Mouse (Mus musculus) embryonic facial prominence, embryonic 13.5 days (tissue): ENCODE measurements around the gene Hps4. TPM values are rescaled to one million over a fixed set of nuclear protein-coding genes. Genes with fewer than 3 reads are reported as not detected.

ENCODE experiments used
- ATAC-seq: fragments of 200-750 bp; cut with Nextera tagmentation; 2 replicates; pipeline ENCODE4 v1.8.0; 2017; ENCODE audit warnings: low read depth; ENCODE audit not compliant: insufficient number of reproducible peaks, insufficient read depth, low FRiP score, low TSS enrichment
- H3K27ac ChIP-seq: fragments of 300-500 bp; sonication (generic); 2 replicates; pipeline ENCODE4 v1.5.1; 2015; ENCODE audit warnings: moderate library complexity, mild to moderate bottlenecking, inconsistent platforms
- H3K27me3 ChIP-seq: fragments of 300-500 bp; sonication (generic); 2 replicates; pipeline ENCODE4 v1.6.1; 2015; ENCODE audit warnings: mild to moderate bottlenecking, inconsistent platforms
- H3K36me3 ChIP-seq: fragments of 300-500 bp; sonication (generic); 2 replicates; pipeline ENCODE4 v1.6.1; 2015; ENCODE audit warnings: mild to moderate bottlenecking, inconsistent platforms
- H3K4me1 ChIP-seq: fragments of 300-500 bp; sonication (generic); 2 replicates; pipeline ENCODE4 v1.6.1; 2015; ENCODE audit warnings: inconsistent platforms
- H3K4me2 ChIP-seq: fragments of 300-500 bp; sonication (generic); 2 replicates; pipeline ENCODE4 v1.6.1; 2015; ENCODE audit warnings: moderate library complexity, mild to moderate bottlenecking, inconsistent platforms
- H3K4me3 ChIP-seq: fragments of 300-500 bp; sonication (generic); 2 replicates; pipeline ENCODE4 v1.5.1; 2015; ENCODE audit warnings: mild to moderate bottlenecking, inconsistent platforms
- H3K9ac ChIP-seq: fragments of 300-500 bp; sonication (generic); 2 replicates; pipeline ENCODE4 v1.6.1; 2015; ENCODE audit warnings: mild to moderate bottlenecking, inconsistent platforms
- H3K9me3 ChIP-seq: fragments of 300-500 bp; sonication (generic); 2 replicates; pipeline ENCODE4 v1.6.1; 2016; ENCODE audit warnings: inconsistent platforms
- WGBS: fragments of 180-500 bp; shearing (Covaris S2); methylation state at CpG from one replicate; pipeline ENCODE4 v1.1.7; 2015; ENCODE audit warnings: mixed read lengths; 5-methylcytosine and 5-hydroxymethylcytosine counted together
- polyA plus RNA-seq: library from polyadenylated mRNA; unstranded; fragments of >200 nt; fragmentation: Nextera tagmentation; extraction: Ambion mirVana; gene quantifications from 2 replicates; pipeline ENCODE4 v1.2.1, GENCODE M21; 2015

Gene Hps4
- polyA plus RNA-seq, 1 experiment from 2014 or later = 42.9 TPM

DNA sequence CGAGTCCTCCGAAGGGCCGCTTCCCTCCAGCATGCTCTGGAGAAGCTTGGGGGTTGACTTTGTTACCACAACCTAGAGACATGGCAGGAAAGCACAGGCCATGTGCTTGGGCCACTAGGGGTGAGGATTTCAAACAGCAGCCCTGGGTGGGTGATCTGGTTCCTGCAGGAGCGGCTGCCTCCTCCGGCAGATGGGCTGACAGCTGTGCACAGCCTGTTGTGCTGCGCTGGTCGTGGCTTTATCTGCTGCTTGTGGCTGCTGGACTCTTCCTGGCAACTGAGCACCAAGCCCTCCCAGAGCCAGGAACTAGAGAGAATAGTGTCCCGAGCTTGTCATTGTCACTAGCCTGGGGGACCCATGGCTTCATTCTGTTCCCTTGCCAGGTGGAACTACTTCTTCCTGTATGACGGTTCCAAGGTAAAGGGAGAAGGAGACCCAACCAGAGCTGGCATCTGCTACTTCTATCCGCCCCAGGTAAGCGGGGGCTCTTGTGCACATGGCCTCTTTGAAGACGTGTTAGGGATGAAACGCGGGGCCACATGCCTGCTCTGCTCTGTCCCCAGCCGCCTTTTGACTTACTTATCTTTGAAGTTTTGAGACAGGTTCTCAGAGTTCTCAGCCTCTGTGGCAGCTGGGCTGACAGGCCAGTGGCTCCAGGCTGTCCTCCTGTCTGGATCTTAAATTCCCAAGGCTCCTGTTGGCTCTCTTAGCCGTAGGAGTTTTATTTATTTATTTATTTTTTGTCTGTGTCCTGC lies 3.5 kb downstream of the Hps4 start:
- ATAC-seq = no peak
- WGBS = 86% methylated on average over 16 of the region's 16 CpGs
- H3K9me3 ChIP-seq = no peaks in the 10 kb centered on the region

DNA sequence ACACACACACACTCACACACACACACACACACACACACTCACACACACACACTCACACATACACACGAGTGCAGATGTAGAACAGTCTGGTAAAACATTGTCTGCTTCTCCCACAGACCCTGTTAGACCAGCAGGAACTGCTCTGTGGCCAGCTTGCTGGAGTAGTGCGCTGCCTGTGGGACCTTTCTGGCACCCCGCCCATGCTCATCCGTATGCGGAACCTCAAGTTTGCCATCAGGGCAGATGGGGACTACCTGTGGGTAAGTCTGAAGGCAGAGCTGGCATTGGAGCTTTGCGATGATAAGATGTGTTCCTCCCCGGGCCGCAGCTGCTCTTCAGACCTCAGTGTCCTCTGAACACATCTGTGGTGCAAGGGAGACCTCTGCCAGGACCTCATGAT lies 6.3 kb downstream of the Hps4 start:
- Histone ChIP-seq H3K27ac (no peak overlapping the region), H3K4me2 (no peak overlapping the region), H3K4me3 (no peak overlapping the region), H3K9me3 (no peaks in the 10 kb centered on the region), H3K9ac (no peak overlapping the region), H3K4me1 (peaks cover 18% of the 10 kb centered on the region), H3K36me3 (peaks cover 83% of the 10 kb centered on the region), H3K27me3 (no peaks in the 10 kb centered on the region)
- ATAC-seq = no peak; the same call in 1 of the 2 replicates
- WGBS = 94% methylated on average over 8 of the region's 8 CpGs

More for the DNA sequence above, 3.5 kb downstream of the Hps4 start:
- peaks cover 38% of the 10 kb centered on the region for H3K4me1 ChIP-seq
- H3K4me2 ChIP-seq = no peak overlapping the region
- peak overlapping the region; percentile 49 for H3K9ac ChIP-seq
- no peak overlapping the region for H3K4me3 ChIP-seq
- H3K27me3 ChIP-seq = no peaks in the 10 kb centered on the region
- H3K36me3 ChIP-seq = peaks cover 59% of the 10 kb centered on the region
- H3K27ac ChIP-seq = no peak overlapping the region

DNA sequence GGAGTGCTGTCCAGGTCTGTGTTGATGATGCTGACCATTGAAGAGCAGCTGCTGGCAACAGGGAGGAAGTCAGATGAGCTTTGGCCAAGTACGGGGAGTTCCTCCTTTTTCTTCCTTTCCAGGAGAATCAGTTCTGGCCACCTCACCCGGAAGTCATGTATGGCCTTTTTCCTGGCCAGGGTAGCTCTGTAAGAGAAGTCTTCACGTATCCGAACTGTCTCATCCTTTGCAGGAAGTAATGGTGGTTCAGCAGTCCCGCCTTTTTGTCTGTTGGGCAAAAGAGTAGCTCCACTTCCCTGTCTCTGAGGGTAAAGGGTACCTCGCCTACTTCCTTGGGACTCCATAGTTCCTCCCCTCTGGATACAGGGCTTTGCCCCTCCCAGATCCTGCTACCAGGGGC lies 12.6 kb downstream of the Hps4 start:
- H3K9me3 ChIP-seq = no peaks in the 10 kb centered on the region
- H3K4me1 ChIP-seq = no peaks in the 10 kb centered on the region
- WGBS = 86% methylated on average over 6 of the region's 6 CpGs
- H3K4me2 ChIP-seq = no peak overlapping the region
- H3K4me3 ChIP-seq = no peak overlapping the region
- H3K36me3 ChIP-seq = peaks cover 82% of the 10 kb centered on the region
- no peak for ATAC-seq
- no peaks in the 10 kb centered on the region for H3K27me3 ChIP-seq
- H3K9ac ChIP-seq = no peak overlapping the region
- no peak overlapping the region for H3K27ac ChIP-seq

DNA sequence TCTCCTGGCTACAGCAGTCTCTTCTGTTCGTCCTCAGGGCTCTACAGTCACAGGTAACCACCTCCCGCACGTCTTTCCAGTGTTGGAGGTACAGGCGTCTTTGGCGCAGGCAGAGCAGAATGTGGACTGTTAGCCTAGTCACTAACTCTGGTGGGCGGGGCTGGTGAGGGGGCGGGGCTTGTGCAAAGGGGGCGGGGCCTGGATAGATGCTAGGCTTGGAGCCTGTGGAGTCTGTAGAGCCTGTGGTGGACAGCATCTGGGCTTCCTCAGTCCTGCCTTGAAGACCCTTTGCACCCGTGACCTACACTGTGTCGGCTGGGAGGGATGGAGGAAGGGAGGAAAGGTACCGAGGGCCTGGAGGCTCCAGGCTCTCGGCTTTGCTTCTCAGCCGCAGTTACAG lies 13.0 kb downstream of the Hps4 start, which contains the start of gene Gm6583:
Gene Gm6583 (minus strand): TSS at position 124 of the 400 bp plus-strand sequence.
- peaks cover 78% of the 10 kb centered on the region for H3K36me3 ChIP-seq
- ATAC-seq = peak; percentile 49; the same call in 1 of the 2 replicates

DNA sequence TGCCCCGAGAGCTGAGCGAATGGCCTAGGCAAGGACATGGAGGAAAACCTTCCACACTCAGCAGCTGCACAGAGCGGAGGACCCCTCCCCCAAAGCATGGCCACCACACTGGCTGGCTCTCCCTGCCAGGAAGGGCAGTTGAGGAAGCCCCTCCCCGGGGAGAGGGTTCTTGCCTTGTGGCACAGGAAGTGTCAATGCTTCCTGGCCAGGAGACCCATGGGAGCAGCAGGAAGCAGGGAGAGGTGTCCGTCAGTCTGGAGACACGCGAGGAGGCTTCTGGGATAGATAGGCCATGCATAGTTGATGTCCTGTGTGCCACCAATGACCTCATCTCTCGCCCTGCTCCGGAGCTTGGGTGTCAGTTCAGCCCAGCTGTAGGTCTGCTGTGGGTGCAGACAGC lies 13.4 kb downstream of the Hps4 start:
- H3K27me3 ChIP-seq = no peaks in the 10 kb centered on the region
- ATAC-seq = 0 out of 2 replicates have a peak, but pooled peaks have one; percentile 23
- 90% methylated on average over 9 of the region's 9 CpGs for WGBS
- H3K4me2 ChIP-seq = no peak overlapping the region
- no peaks in the 10 kb centered on the region for H3K4me1 ChIP-seq
- no peaks in the 10 kb centered on the region for H3K9me3 ChIP-seq
- no peak overlapping the region for H3K9ac ChIP-seq
- H3K36me3 ChIP-seq = peaks cover 75% of the 10 kb centered on the region
- H3K27ac ChIP-seq = no peak overlapping the region
- no peak overlapping the region for H3K4me3 ChIP-seq

More for the DNA sequence above, 13.0 kb downstream of the Hps4 start, which contains the start of gene Gm6583:
- H3K9me3 ChIP-seq = no peaks in the 10 kb centered on the region
- no peak within 1 kb of the TSS for H3K4me2 ChIP-seq
- H3K4me3 ChIP-seq = no peak within 1 kb of the TSS
- no peak within 1 kb of the TSS for H3K9ac ChIP-seq
- no peaks in the 10 kb centered on the region for H3K27me3 ChIP-seq
- H3K27ac ChIP-seq = no peak within 1 kb of the TSS
- H3K4me1 ChIP-seq = no peaks in the 10 kb centered on the region
- WGBS = 57% methylated on average over 13 of the region's 13 CpGs

DNA sequence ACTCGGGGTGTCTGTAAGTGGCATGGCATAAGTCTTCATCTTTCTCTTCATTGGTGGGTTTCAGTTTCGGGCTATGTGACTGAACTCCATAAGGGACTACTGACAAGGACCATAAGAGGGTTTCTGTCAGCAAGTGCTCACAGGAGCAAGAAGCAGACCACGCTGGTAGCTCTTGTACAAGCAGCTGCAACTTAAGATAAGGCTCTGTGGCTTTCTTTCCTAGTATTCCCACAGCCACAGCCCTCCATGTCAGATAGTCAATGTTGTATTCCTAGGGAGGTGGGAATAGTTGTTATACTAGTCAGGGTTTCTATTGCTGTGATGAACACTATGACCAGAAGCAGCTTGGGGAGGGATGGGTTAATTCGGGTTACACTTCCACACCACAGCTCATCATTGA lies 16.6 kb downstream of the Hps4 start:
- ATAC-seq = no peak
- 92% methylated on average over 4 of the region's 4 CpGs for WGBS
- peaks cover 74% of the 10 kb centered on the region for H3K36me3 ChIP-seq

DNA sequence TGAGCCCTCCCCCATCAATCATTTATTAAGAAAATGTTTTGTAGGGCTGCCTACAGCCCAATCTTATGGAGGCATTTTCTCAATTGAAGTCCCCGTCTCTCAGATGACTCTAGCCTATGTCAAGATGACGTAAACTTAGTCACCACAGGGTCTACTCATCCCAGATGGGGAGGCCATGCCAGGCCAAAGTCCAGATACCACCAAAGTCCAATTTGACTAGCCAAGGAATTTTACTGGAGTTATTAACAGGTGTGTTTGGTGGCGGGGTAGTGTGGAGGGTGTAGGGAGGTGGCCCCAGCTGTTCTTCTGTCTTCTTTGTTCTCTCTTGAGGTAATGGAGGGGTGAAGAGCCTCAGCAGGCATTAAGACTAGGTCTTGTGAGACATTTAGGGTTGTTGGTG lies 17.2 kb downstream of the Hps4 start:
- WGBS = 93% methylated on average over 3 of the region's 3 CpGs
- Histone ChIP-seq H3K36me3 (peaks cover 74% of the 10 kb centered on the region), H3K27me3 (no peaks in the 10 kb centered on the region)

More for the DNA sequence above, 16.6 kb downstream of the Hps4 start:
- Histone ChIP-seq H3K4me1 (no peaks in the 10 kb centered on the region), H3K27me3 (no peaks in the 10 kb centered on the region), H3K4me2 (no peak overlapping the region), H3K9ac (no peak overlapping the region), H3K27ac (no peak overlapping the region), H3K4me3 (no peak overlapping the region), H3K9me3 (no peaks in the 10 kb centered on the region)

DNA sequence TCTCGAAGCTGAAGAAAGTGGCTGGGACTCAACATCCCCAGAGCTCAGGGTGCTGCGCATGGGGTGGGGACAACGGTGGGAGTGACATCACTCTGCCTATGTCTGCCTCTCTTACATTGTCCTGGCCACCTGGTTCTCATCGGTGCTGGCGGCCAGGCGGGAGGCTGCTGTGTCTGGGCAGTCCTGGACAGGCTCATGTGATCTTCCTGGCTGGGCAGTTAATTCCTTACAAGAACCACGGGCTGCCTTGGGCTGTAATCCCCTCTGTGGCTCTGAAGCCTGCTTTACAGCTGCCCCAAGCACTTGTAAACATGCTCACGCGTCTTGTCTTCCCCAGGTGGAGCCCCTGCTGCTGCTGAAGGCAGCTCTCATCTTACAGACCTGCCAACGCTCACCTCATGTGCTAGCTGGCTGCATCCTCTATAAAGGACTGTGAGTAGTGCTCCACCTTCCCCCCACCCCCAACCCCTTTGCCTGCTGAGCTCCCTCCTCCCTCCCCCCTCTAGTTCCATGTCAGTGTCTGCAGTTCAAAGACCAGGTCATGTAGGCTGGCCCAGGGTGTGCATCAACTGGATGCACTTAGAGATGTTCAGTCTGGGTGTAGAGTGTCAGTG lies 21.4 kb downstream of the Hps4 start:
- ATAC-seq = no peak
- H3K4me1 ChIP-seq = no peaks in the 10 kb centered on the region
- no peak overlapping the region for H3K9ac ChIP-seq
- H3K27me3 ChIP-seq = no peaks in the 10 kb centered on the region
- H3K36me3 ChIP-seq = peaks cover 71% of the 10 kb centered on the region
- WGBS = 57% methylated on average over 10 of the region's 10 CpGs
- no peak overlapping the region for H3K4me2 ChIP-seq
- no peak overlapping the region for H3K4me3 ChIP-seq
- no peaks in the 10 kb centered on the region for H3K9me3 ChIP-seq
- no peak overlapping the region for H3K27ac ChIP-seq

More for the DNA sequence above, 17.2 kb downstream of the Hps4 start:
- no peak overlapping the region for H3K4me2 ChIP-seq
- H3K9me3 ChIP-seq = no peaks in the 10 kb centered on the region
- no peak overlapping the region for H3K4me3 ChIP-seq
- H3K27ac ChIP-seq = no peak overlapping the region
- no peaks in the 10 kb centered on the region for H3K4me1 ChIP-seq
- H3K9ac ChIP-seq = no peak overlapping the region
- ATAC-seq = no peak

DNA sequence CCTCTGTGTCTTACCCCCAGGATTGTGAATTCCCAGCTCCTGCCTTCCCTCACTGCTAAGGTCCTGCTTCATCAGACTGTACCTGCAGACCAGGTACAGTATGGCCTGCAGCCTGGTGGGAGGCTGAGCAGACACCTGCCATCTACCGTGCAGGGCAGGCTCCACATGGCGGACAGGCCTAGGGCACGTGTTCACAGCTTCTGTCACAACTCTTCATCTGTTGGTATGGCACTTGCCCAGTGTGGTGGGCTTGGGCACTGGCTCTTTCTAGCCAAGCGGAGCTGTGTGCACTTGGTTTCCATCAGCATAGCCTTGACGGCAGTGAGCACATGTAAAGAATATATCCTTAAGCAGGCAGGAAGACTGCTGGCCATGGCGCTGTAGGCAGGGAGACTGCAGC lies 24.0 kb downstream of the Hps4 start:
- no peaks in the 10 kb centered on the region for H3K27me3 ChIP-seq
- H3K36me3 ChIP-seq = peaks cover 92% of the 10 kb centered on the region
- no peak overlapping the region for H3K4me3 ChIP-seq
- H3K4me2 ChIP-seq = no peak overlapping the region
- no peaks in the 10 kb centered on the region for H3K9me3 ChIP-seq
- ATAC-seq = no peak
- no peaks in the 10 kb centered on the region for H3K4me1 ChIP-seq
- no peak overlapping the region for H3K27ac ChIP-seq
- no peak overlapping the region for H3K9ac ChIP-seq
- WGBS = 90% methylated on average over 6 of the region's 6 CpGs

DNA sequence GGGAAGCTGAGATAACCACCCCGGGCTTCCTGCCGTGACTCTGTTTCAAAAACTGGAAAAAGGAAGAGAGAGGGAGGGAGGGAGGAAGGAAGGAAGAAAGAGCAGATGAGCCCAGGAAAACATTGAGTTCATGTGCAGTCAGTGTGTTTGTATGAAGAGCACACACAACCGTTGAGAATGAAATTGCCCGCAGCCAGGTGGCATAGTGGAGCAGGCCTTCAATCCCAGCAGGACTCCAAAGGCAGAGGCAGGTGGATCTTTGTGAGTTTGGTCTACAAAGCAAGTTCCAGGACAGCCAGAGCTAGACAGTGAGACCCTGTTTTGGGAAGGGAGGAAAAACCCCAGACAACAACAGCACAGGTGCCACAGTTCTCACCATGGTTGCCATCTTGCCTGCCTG lies 24.5 kb downstream of the Hps4 start:
- Histone ChIP-seq H3K36me3 (peaks cover 92% of the 10 kb centered on the region), H3K4me2 (no peak overlapping the region), H3K27me3 (no peaks in the 10 kb centered on the region), H3K27ac (no peak overlapping the region), H3K4me1 (no peaks in the 10 kb centered on the region), H3K9me3 (no peaks in the 10 kb centered on the region), H3K4me3 (no peak overlapping the region), H3K9ac (no peak overlapping the region)
- 86% methylated on average over 4 of the region's 4 CpGs for WGBS
- no peak for ATAC-seq

DNA sequence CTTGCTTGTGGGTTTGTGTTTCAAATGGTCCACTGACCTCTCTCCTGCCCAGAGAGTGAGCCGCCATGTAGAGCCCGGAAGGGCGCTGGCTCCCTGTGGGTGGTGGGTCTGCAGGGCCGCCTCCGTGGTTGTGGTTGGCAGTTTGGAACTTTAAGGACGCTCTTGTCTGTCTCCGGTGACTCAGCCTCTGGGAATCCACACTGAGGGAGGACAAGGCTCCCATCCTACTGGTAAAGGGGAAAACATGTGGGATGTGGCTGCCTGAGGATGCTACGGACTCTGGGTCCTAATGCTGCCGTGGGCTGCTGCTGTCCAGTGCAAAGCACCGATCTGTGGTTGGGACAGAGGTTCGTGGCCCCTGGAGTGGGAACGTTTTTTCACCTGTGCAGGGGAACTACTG lies 25.0 kb downstream of the Hps4 start:
- Histone ChIP-seq H3K4me2 (no peak overlapping the region), H3K27ac (no peak overlapping the region; the same call in 1 of the 2 replicates), H3K4me1 (no peaks in the 10 kb centered on the region), H3K36me3 (peaks cover 93% of the 10 kb centered on the region), H3K4me3 (no peak overlapping the region), H3K9me3 (no peaks in the 10 kb centered on the region), H3K9ac (no peak overlapping the region), H3K27me3 (no peaks in the 10 kb centered on the region)
- no peak for ATAC-seq
- 89% methylated on average over 12 of the region's 12 CpGs for WGBS

DNA sequence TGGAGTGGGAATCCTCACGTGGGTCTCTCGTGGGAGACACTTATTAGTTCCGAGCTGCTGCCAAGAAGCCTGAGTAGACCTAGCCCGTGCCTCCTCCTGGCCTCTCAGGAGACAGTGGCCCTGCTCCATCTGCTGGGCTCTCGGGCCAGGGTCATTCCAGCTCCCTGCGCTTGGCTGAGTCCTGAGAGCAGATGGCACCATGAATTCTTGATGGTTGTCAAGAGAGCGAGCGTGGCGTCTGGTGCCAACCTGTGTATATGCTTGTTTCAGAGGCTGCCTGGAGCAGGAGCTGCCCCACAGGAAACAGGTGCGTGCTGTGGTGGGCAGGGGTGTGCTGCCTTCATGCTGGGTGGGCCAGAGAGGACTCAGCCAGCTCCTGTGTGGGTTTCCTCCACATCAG lies 25.8 kb downstream of the Hps4 start:
- no peaks in the 10 kb centered on the region for H3K9me3 ChIP-seq
- peaks cover 93% of the 10 kb centered on the region for H3K36me3 ChIP-seq

More for the DNA sequence above, 25.8 kb downstream of the Hps4 start:
- Histone ChIP-seq H3K4me1 (no peaks in the 10 kb centered on the region), H3K9ac (no peak overlapping the region), H3K4me3 (no peak overlapping the region), H3K27ac (no peak overlapping the region), H3K27me3 (no peaks in the 10 kb centered on the region), H3K4me2 (no peak overlapping the region)
- WGBS = 93% methylated on average over 10 of the region's 10 CpGs
- ATAC-seq = no peak
